Mouse (Mus musculus) mature B cell (primary cell): ENCODE results near the gene Gm18596.
"Not testable (repeated sequence)": the region's sequence is repeated elsewhere in the genome, so short reads cannot be mapped to it uniquely, and the experiment has no call there.

ENCODE experiments used
- in situ Hi-C: fragments of 300-500 bp; cut with MboI; formaldehyde crosslinking; loops from 2 replicates; pipeline ENCODE4 v1.14.3; 2019

Gene Gm18596

GRCm38 (mm10) chr10:77711157-77711556, 31.3 kb downstream of the Gm18596 start, which contains the start of gene Gm10024:
Gm10024 (plus strand) TSS chr10:77711457.
- in situ Hi-C loops, result not testable (repeated sequence)

DNA sequence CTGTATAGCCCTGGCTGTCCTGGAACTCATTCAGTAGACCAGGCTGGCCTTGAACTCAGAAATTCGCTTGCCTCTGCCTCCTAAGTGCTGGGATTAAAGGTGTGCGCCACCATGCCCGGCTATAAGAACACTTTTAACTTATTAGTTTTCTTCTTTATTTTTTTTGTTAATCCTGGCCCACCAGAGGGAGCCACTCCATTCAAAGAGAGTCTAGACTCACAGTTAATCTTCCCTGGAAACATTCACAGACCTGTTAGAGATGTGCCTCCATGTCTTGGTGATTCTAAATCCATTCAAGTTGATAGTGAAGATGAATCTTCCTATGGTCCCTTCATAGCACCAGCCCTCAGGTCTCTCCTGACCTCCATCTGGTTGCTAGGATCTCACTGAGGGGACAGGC, 32.6 kb downstream of the Gm18596 start:
- in situ Hi-C loops, result no loop called here

DNA sequence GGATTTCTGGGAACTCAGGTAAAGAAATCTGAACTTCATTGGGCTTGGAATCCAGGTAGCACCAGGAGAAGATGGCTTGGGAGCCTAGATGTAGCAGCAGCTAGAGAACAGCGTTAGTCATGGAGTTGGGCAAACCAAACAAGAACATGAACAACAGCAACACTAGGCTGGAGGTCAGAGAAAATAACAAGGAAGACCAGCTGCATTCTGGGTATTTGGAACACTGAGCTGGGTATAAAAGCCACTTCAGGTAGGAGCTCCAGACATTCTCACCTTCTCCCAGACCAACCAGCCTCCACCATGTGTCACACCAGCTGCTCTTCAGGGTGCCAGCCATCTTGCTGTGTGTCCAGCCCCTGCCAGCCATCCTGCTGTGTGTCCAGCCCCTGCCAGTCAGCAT, 36.1 kb downstream of the Gm18596 start, which contains the start of gene Gm10272:
TSS of gene Gm10272 (plus strand) at position 301 of the 400 bp plus-strand sequence.
- in situ Hi-C loops, result no loop called here

DNA sequence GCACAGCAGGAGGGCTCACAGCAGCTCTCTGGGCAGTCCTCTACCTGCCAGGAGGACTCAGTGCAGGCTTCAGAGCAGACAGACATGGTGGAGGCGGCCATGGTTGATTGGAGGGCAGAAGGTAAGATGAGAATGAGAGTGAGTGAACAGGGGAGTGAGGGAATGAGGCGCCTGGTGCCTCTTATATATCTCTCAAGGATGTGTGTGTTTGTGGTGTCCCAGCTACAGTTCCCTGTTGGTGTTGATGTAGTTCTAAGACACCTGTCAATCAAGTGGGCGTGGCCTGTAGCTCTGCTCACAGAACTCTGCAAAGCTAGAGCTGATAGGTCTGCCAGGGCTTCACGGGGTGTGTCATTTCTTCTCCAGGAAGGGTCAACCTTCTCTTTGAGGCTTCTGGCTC, 45.3 kb downstream of the Gm18596 start, which contains the start of gene Gm9508:
TSS of gene Gm9508 (minus strand) at position 101 of the 400 bp plus-strand sequence.
- in situ Hi-C loops, result no loop called here
